Mouse (Mus musculus) brain, embryonic 14.5 days (tissue): ENCODE data around the gene Stard10.

Experiments
- CTCF ChIP-seq: fragments of 200-500 bp; IDR thresholded peaks from 2 replicates; pipeline ENCODE4 v1.5.1; 2012; ENCODE audit warnings: inconsistent platforms, mild to moderate bottlenecking, moderate library complexity, borderline replicate concordance; ENCODE audit not compliant: insufficient read depth, insufficient read length; ENCODE audit errors: extremely low read depth
- POLR2A ChIP-seq: fragments of 200-500 bp; IDR thresholded peaks from 2 replicates; pipeline ENCODE4 v1.6.1; 2012; ENCODE audit warnings: mild to moderate bottlenecking, inconsistent platforms, borderline replicate concordance; ENCODE audit not compliant: poor library complexity, insufficient read depth, insufficient read length, severe bottlenecking; ENCODE audit errors: extremely low read depth

DNA sequence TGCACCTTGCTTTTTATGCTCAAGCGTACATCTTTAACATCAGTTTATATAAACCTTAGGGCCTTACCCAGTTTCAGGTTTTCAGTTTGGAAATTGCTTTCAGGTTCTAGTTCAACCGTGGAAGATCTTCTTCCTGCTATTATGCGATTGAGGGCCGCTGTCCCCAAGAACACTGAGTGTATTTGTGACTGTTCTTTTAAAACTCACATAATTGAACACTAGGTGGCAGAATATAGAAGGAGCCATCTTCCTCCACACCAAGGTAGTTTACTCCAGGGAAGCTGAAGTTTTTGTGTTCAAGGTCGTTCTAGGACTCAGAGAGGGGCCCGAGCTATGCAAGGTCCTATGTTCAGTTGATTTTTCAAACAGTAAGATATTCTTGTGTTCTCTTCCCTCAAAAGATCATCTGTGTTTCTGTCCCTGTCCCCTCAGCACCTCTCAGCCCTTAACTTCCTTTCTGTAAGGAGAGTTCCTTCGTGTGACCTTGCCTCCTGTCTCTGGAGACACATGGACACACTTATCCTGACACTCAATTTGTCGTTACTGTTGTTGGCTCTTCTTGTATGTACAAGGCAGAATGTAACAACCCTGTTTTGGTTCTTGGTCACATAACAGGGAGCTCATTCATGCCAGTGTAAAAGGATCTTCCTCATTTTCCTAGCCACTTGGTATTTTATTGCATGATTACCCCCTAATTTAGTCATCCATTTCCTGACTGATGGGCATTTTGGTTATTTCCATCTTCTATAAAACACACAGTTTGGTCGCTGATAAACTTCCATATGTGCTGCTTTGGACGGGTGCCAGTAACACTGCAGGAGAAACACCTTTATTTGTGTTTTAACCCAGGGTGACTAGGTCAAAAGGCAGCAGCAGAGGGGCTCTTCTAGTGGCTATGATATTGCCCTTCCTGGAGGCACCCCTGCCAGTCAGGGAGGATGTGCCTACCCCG is 51.3 kb downstream of the Stard10 start:
- TF ChIP-seq POLR2A, result no peak
- no peak for TF ChIP-seq CTCF
